Mouse (Mus musculus) myocyte (in vitro differentiated cells): Measurements from ENCODE around the gene Ambp.

Experiments used
- MYOD1 ChIP-seq, 3 experiments: IDR thresholded peaks; one replicate each; pipeline ENCODE4 v1.6.1; 2011; ENCODE audit warnings: control low read depth in 2 of 3, low read depth in 2 of 3, mild to moderate bottlenecking in 2 of 3, moderate library complexity in 1 of 3; ENCODE audit not compliant: insufficient read length in 2 of 3, control insufficient read depth in 1 of 3
- POLR2A ChIP-seq: IDR thresholded peaks from one replicate; pipeline ENCODE4 v1.6.1; 2011; ENCODE audit warnings: low read depth, mild to moderate bottlenecking, control low read depth, moderate library complexity; ENCODE audit not compliant: insufficient read length
- POLR2AphosphoS2 ChIP-seq: IDR thresholded peaks from one replicate; pipeline ENCODE4 v1.6.1; 2011; ENCODE audit warnings: low read depth, control low read depth; ENCODE audit not compliant: insufficient read length
- REST ChIP-seq: IDR thresholded peaks from one replicate; pipeline ENCODE4 v1.6.1; 2011; ENCODE audit warnings: mild to moderate bottlenecking, control low read depth, moderate library complexity; ENCODE audit not compliant: insufficient read depth, insufficient read length
- TCF12 ChIP-seq: IDR thresholded peaks from one replicate; pipeline ENCODE4 v1.6.1; 2011; ENCODE audit warnings: mild to moderate bottlenecking, control low read depth; ENCODE audit not compliant: poor library complexity, insufficient read depth, severe bottlenecking
- TCF3 ChIP-seq: IDR thresholded peaks from one replicate; pipeline ENCODE4 v1.6.1; 2011; ENCODE audit warnings: low read depth, control low read depth; ENCODE audit not compliant: insufficient read length
- USF1 ChIP-seq: IDR thresholded peaks from one replicate; pipeline ENCODE4 v1.6.1; 2011; ENCODE audit warnings: low read depth, mild to moderate bottlenecking, control low read depth, moderate library complexity

GRCm38 (mm10) chr4:63158961-63159592 is 4.5 kb upstream of the Ambp start:
- no peak for TF ChIP-seq TCF12
- TF ChIP-seq POLR2A, result no peak
- no peak for TF ChIP-seq USF1
- TF ChIP-seq POLR2AphosphoS2, result no peak
- no peak for TF ChIP-seq REST
- TF ChIP-seq TCF3, result no peak
- no peak for TF ChIP-seq MYOD1 (IDR thresholded peaks at IDR 0.05; ENCODE audit: control insufficient read depth in 1 of 3, insufficient read length in 2 of 3, low read depth in 2 of 3)
